Mouse (Mus musculus) thymus, adult 2 months (tissue): ENCODE measurements around the gene Cdc42bpg.

Experiments
- CTCF ChIP-seq: fragments of 200-500 bp; IDR thresholded peaks from 2 replicates; pipeline ENCODE4 v1.5.1; 2012; ENCODE audit warnings: mild to moderate bottlenecking, control low read depth, low read length, moderate library complexity, borderline replicate concordance; ENCODE audit not compliant: control insufficient read depth, poor library complexity, insufficient read depth; ENCODE audit errors: extremely low read depth
- POLR2A ChIP-seq: fragments of 200-500 bp; IDR thresholded peaks from 2 replicates; pipeline ENCODE4 v1.6.1; 2012; ENCODE audit warnings: mild to moderate bottlenecking, low read length, control low read depth, moderate library complexity; ENCODE audit not compliant: control insufficient read depth, poor library complexity, insufficient read depth; ENCODE audit errors: extremely low read depth

- no peak for TF ChIP-seq POLR2A
- no peak for TF ChIP-seq CTCF
These were observed 30.4 kb upstream of the Cdc42bpg start for GRCm38 (mm10) chr19:6275740-6276389.
